Mouse (Mus musculus): ENCODE results near the gene Slc35f6.

Slc35f6 gene

GRCm38 (mm10) chr5:30650756-30651155, 3.0 kb downstream of the Slc35f6 start:
- H3K9me3 ChIP-seq (ENCODE audit: low read length): no peaks in the 10 kb centered on the region
- peaks cover 62% of the 10 kb centered on the region for H3K36me3 ChIP-seq (ENCODE audit: insufficient read depth, low read length)
- TF ChIP-seq CTCF (conservative IDR thresholded peaks at IDR 0.05; ENCODE audit: low read length) (no peak), POU5F1 (IDR thresholded peaks at IDR 0.05; ENCODE audit: borderline replicate concordance, low read length) (no peak), NANOG (IDR thresholded peaks at IDR 0.05; ENCODE audit: borderline replicate concordance, low read length) (no peak)
- no peak overlapping the region for H3K4me3 ChIP-seq (replicated peaks; ENCODE audit: low read length)
- no peaks in the 10 kb centered on the region for H3K27me3 ChIP-seq (ENCODE audit: insufficient read depth, low read length)
- H3K4me1 ChIP-seq (replicated peaks; ENCODE audit: low read depth, low read length): peaks cover 40% of the 10 kb centered on the region

- no peaks in the 10 kb centered on the region for H3K27me3 ChIP-seq (ENCODE audit: insufficient read depth, low read length)
- H3K36me3 ChIP-seq (ENCODE audit: insufficient read depth, low read length): peaks cover 70% of the 10 kb centered on the region
- no peaks in the 10 kb centered on the region for H3K9me3 ChIP-seq (ENCODE audit: low read length)
- peaks cover 40% of the 10 kb centered on the region for H3K4me1 ChIP-seq (replicated peaks; ENCODE audit: low read depth, low read length)
- TF ChIP-seq NANOG (IDR thresholded peaks at IDR 0.05; ENCODE audit: borderline replicate concordance, low read length) (no peak), POU5F1 (IDR thresholded peaks at IDR 0.05; ENCODE audit: borderline replicate concordance, low read length) (no peak), CTCF (conservative IDR thresholded peaks at IDR 0.05; ENCODE audit: low read length) (no peak)
- H3K4me3 ChIP-seq (replicated peaks; ENCODE audit: low read length): no peak overlapping the region
These were observed 3.8 kb downstream of the Slc35f6 start for GRCm38 (mm10) chr5:30651554-30651953.

GRCm38 (mm10) chr5:30653246-30653645, 5.5 kb downstream of the Slc35f6 start:
- no peak overlapping the region for H3K4me3 ChIP-seq (replicated peaks; ENCODE audit: low read length)
- no peak for TF ChIP-seq NANOG (IDR thresholded peaks at IDR 0.05; ENCODE audit: borderline replicate concordance, low read length)
- no peak for TF ChIP-seq CTCF (conservative IDR thresholded peaks at IDR 0.05; ENCODE audit: low read length)
- TF ChIP-seq POU5F1 (IDR thresholded peaks at IDR 0.05; ENCODE audit: borderline replicate concordance, low read length): no peak
- H3K36me3 ChIP-seq (ENCODE audit: insufficient read depth, low read length): peaks cover 86% of the 10 kb centered on the region
- no peaks in the 10 kb centered on the region for H3K27me3 ChIP-seq (ENCODE audit: insufficient read depth, low read length)
- peaks cover 49% of the 10 kb centered on the region for H3K4me1 ChIP-seq (replicated peaks; ENCODE audit: low read depth, low read length)
- H3K9me3 ChIP-seq (ENCODE audit: low read length): no peaks in the 10 kb centered on the region

GRCm38 (mm10) chr5:30655042-30655441, 7.3 kb downstream of the Slc35f6 start:
- no peak overlapping the region for H3K4me3 ChIP-seq (replicated peaks; ENCODE audit: low read length)
- no peaks in the 10 kb centered on the region for H3K27me3 ChIP-seq (ENCODE audit: insufficient read depth, low read length)
- H3K36me3 ChIP-seq (ENCODE audit: insufficient read depth, low read length): peaks cover 81% of the 10 kb centered on the region
- peaks cover 46% of the 10 kb centered on the region for H3K4me1 ChIP-seq (replicated peaks; ENCODE audit: low read depth, low read length)
- H3K9me3 ChIP-seq (ENCODE audit: low read length): peaks cover 1% of the 10 kb centered on the region
- TF ChIP-seq CTCF (conservative IDR thresholded peaks at IDR 0.05; ENCODE audit: low read length) (no peak), NANOG (IDR thresholded peaks at IDR 0.05; ENCODE audit: borderline replicate concordance, low read length) (no peak), POU5F1 (IDR thresholded peaks at IDR 0.05; ENCODE audit: borderline replicate concordance, low read length) (no peak)

GRCm38 (mm10) chr5:30655526-30656195, 7.9 kb downstream of the Slc35f6 start:
- H3K9me3 ChIP-seq (ENCODE audit: low read length): peaks cover 8% of the 10 kb centered on the region
- no peaks in the 10 kb centered on the region for H3K27me3 ChIP-seq (ENCODE audit: insufficient read depth, low read length)
- TF ChIP-seq CTCF (conservative IDR thresholded peaks at IDR 0.05; ENCODE audit: low read length): no peak
- TF ChIP-seq NANOG (IDR thresholded peaks at IDR 0.05; ENCODE audit: borderline replicate concordance, low read length): no peak
- TF ChIP-seq POU5F1 (IDR thresholded peaks at IDR 0.05; ENCODE audit: borderline replicate concordance, low read length): no peak

GRCm38 (mm10) chr5:30659042-30659441, 11.3 kb downstream of the Slc35f6 start:
- Histone ChIP-seq H3K4me3 (replicated peaks; ENCODE audit: low read length) (no peak overlapping the region), H3K36me3 (ENCODE audit: insufficient read depth, low read length) (peaks cover 44% of the 10 kb centered on the region), H3K4me1 (replicated peaks; ENCODE audit: low read depth, low read length) (peaks cover 30% of the 10 kb centered on the region), H3K9me3 (ENCODE audit: low read length) (peaks cover 32% of the 10 kb centered on the region), H3K27me3 (ENCODE audit: insufficient read depth, low read length) (no peaks in the 10 kb centered on the region)
- no peak for TF ChIP-seq CTCF (conservative IDR thresholded peaks at IDR 0.05; ENCODE audit: low read length)
- no peak for TF ChIP-seq NANOG (IDR thresholded peaks at IDR 0.05; ENCODE audit: borderline replicate concordance, low read length)
- TF ChIP-seq POU5F1 (IDR thresholded peaks at IDR 0.05; ENCODE audit: borderline replicate concordance, low read length): no peak

More at GRCm38 (mm10) chr5:30655526-30656195, 7.9 kb downstream of the Slc35f6 start:
- H3K4me3 ChIP-seq (replicated peaks; ENCODE audit: low read length): no peak overlapping the region
- peaks cover 76% of the 10 kb centered on the region for H3K36me3 ChIP-seq (ENCODE audit: insufficient read depth, low read length)
- H3K4me1 ChIP-seq (replicated peaks; ENCODE audit: low read depth, low read length): peaks cover 42% of the 10 kb centered on the region

GRCm38 (mm10) chr5:30660278-30660677, 12.5 kb downstream of the Slc35f6 start:
- H3K27me3 ChIP-seq (ENCODE audit: insufficient read depth, low read length): no peaks in the 10 kb centered on the region
- peaks cover 32% of the 10 kb centered on the region for H3K9me3 ChIP-seq (ENCODE audit: low read length)
- peaks cover 33% of the 10 kb centered on the region for H3K36me3 ChIP-seq (ENCODE audit: insufficient read depth, low read length)
- peaks cover 30% of the 10 kb centered on the region for H3K4me1 ChIP-seq (replicated peaks; ENCODE audit: low read depth, low read length)
- H3K4me3 ChIP-seq (replicated peaks; ENCODE audit: low read length): no peak overlapping the region
- no peak for TF ChIP-seq CTCF (conservative IDR thresholded peaks at IDR 0.05; ENCODE audit: low read length)
- no peak for TF ChIP-seq POU5F1 (IDR thresholded peaks at IDR 0.05; ENCODE audit: borderline replicate concordance, low read length)
- peak; percentile 74 for TF ChIP-seq NANOG (IDR thresholded peaks at IDR 0.05; ENCODE audit: borderline replicate concordance, low read length)

GRCm38 (mm10) chr5:30660813-30661212, 13.1 kb downstream of the Slc35f6 start:
- Histone ChIP-seq H3K36me3 (ENCODE audit: insufficient read depth, low read length) (peaks cover 28% of the 10 kb centered on the region), H3K9me3 (ENCODE audit: low read length) (peaks cover 32% of the 10 kb centered on the region), H3K27me3 (ENCODE audit: insufficient read depth, low read length) (no peaks in the 10 kb centered on the region), H3K4me3 (replicated peaks; ENCODE audit: low read length) (no peak overlapping the region), H3K4me1 (replicated peaks; ENCODE audit: low read depth, low read length) (peaks cover 30% of the 10 kb centered on the region)
- no peak for TF ChIP-seq CTCF (conservative IDR thresholded peaks at IDR 0.05; ENCODE audit: low read length)
- TF ChIP-seq NANOG (IDR thresholded peaks at IDR 0.05; ENCODE audit: borderline replicate concordance, low read length): no peak
- no peak for TF ChIP-seq POU5F1 (IDR thresholded peaks at IDR 0.05; ENCODE audit: borderline replicate concordance, low read length)
